Mouse (Mus musculus): ENCODE results near the gene Olfr1089. TPM values are rescaled to one million over a fixed set of nuclear protein-coding genes. Genes with fewer than 3 reads are reported as not detected.

Gene Olfr1089
- total RNA-seq (2023; ENCODE audit: inconsistent age), result not detected in 4 replicates

DNA sequence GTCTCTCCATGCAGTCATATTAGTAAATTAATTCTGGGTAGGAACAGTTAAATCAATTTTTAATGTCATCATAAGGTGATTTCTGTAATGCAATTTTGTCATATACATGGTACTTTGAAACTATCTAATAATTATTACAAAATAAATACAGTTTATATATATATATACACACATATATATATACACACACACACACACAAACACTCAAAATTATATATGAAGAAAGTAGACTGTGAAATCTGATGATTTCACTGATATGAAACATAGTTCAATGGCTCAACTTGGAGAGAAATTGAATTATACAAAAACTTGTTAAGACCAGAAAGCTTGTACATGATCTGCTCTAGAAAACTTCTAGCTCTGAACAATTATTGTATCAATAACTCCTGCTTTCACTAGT lies at the start of gene Olfr1089:
Olfr1089 (minus strand) TSS at position 101 of the 400 bp plus-strand sequence.

DNA sequence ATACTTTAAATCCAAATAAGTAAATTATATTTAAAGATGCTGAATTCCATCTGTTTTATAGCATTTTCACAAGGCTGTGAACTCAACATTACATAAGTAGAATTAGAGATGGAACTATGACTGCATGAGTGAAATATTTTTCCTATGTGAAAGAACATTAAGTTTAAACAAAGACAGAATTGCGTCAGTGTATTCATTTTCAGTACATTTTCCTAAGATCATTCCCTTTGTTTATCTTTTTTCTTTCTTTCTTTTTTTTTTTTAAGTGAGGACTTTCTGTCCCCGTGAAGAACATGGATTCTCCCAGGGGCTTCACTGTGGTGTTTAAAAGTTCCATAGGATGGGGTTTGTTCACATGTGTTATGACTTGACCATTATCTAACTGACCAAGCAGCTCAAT lies 48.7 kb upstream of the Olfr1089 start, which contains the start of gene Olfr1093:
Olfr1093 (plus strand) TSS at position 301 of the 400 bp plus-strand sequence.

DNA sequence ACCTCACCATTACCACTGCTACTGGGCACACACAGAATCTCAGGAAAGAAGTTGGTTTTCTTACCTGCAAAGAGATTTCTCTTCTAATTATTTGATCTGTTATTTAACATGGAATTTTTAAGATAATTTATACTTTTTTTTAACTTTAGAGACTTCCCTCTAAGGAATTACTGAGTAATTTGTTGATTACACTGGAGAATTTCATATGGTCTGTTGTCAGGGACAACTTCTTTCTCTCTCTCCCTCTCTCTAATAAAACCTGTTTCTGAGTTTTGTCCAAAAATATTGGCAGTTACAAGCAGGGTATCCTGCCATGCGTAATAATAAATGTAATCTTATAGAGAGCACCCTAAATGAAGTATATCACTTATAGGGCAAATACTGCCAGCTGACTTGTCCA lies 25.4 kb upstream of the Olfr1089 start, which contains the start of gene Olfr1090:
Olfr1090 (minus strand) TSS at position 101 of the 400 bp plus-strand sequence.

DNA sequence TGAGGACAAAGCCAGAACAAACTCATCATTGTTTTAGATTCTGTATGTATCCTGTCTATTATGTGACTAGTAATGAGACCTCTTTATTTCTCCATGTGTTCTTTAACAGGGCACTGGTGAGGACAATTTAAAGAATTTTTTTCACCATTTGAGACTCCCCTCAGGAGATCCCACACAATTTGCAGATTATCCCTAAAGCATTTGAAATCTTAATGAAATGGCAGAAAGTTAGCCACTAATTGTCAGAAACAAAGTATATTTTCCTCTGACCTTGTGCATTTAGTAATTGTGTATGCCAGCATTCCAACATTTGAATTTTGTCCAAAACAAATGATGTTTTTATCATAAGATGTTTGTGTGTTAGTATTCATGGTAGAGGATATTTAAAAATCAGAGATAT lies 35.2 kb downstream of the Olfr1089 start, which contains the start of gene Olfr1087:
Olfr1087 (minus strand) TSS at position 101 of the 400 bp plus-strand sequence.

Other genes with a start within 250 kb of the Olfr1089 start
- not detected in 4 replicates for gene Olfr228, start 246.3 kb downstream of the Olfr1089 start, total RNA-seq (2023; ENCODE audit: inconsistent age)
- gene Olfr1076, start 225.2 kb downstream of the Olfr1089 start, total RNA-seq (2023; ENCODE audit: inconsistent age), result not detected in 4 replicates
- not detected in 4 replicates for gene Olfr1079, start 191.2 kb downstream of the Olfr1089 start, total RNA-seq (2023; ENCODE audit: inconsistent age)
- not detected in 4 replicates for gene Olfr1080, start 175.5 kb downstream of the Olfr1089 start, total RNA-seq (2023; ENCODE audit: inconsistent age)
- gene Olfr1082, start 134.7 kb downstream of the Olfr1089 start, total RNA-seq (2023; ENCODE audit: inconsistent age), result not detected in 4 replicates
- gene Olfr1084, start 94.0 kb downstream of the Olfr1089 start, total RNA-seq (2023; ENCODE audit: inconsistent age), result not detected in 4 replicates
- not detected in 4 replicates for gene Olfr1085, start 71.7 kb downstream of the Olfr1089 start, total RNA-seq (2023; ENCODE audit: inconsistent age)
- gene Olfr1086, start 53.6 kb downstream of the Olfr1089 start, total RNA-seq (2023; ENCODE audit: inconsistent age), result not detected in 4 replicates
- gene Olfr1087, start 35.3 kb downstream of the Olfr1089 start, total RNA-seq (2023; ENCODE audit: inconsistent age), result not detected in 4 replicates
- not detected in 4 replicates for gene Olfr1090, start 25.3 kb upstream of the Olfr1089 start, total RNA-seq (2023; ENCODE audit: inconsistent age)
- not detected in 4 replicates for gene Olfr1093, start 48.8 kb upstream of the Olfr1089 start, total RNA-seq (2023; ENCODE audit: inconsistent age)
- gene Olfr141, start 76.3 kb upstream of the Olfr1089 start, total RNA-seq (2023; ENCODE audit: inconsistent age), result not detected in 4 replicates
- gene Olfr1094, start 91.0 kb upstream of the Olfr1089 start, total RNA-seq (2023; ENCODE audit: inconsistent age), result not detected in 4 replicates
- gene Olfr1095, start 118.0 kb upstream of the Olfr1089 start, total RNA-seq (2023; ENCODE audit: inconsistent age), result not detected in 4 replicates
- not detected in 4 replicates for gene Gm13723, start 141.1 kb upstream of the Olfr1089 start, total RNA-seq (2023; ENCODE audit: inconsistent age)
- gene Olfr1097, start 158.5 kb upstream of the Olfr1089 start, total RNA-seq (2023; ENCODE audit: inconsistent age), result not detected in 4 replicates
- gene Olfr1098, start 190.8 kb upstream of the Olfr1089 start, total RNA-seq (2023; ENCODE audit: inconsistent age), result not detected in 4 replicates
- gene Olfr1099, start 227.0 kb upstream of the Olfr1089 start, total RNA-seq (2023; ENCODE audit: inconsistent age), result not detected in 4 replicates
- not detected in 4 replicates for gene Olfr1100, start 246.3 kb upstream of the Olfr1089 start, total RNA-seq (2023; ENCODE audit: inconsistent age)